Mouse (Mus musculus): ENCODE measurements around the gene Lrp2.

The Lrp2 gene

GRCm38 (mm10) chr2:69500357-69500756, 85.5 kb downstream of the Lrp2 start:
- DNase-seq = no peak

DNA sequence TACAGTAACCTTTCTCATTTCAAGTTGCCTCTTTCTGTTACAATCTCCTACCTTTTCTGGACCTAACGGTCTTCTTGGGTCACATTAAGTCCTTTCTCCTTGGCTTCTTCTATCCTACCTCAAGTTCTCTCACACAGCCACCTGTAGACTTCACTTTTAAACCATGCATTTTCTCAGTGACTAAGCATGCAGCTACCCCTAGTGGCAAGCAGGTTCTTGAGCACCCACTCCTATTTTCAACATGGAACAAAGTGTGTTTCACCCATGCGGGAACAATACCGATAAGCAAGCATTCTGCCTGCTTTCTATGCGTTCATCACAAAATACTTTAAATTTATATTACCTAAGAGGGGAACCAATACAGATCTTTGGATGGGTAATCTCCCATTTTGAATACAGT, 92.7 kb downstream of the Lrp2 start:
- DNase-seq = no peak

- DNase-seq = no peak
Observed at GRCm38 (mm10) chr2:69480965-69481364, 104.9 kb downstream of the Lrp2 start.

DNA sequence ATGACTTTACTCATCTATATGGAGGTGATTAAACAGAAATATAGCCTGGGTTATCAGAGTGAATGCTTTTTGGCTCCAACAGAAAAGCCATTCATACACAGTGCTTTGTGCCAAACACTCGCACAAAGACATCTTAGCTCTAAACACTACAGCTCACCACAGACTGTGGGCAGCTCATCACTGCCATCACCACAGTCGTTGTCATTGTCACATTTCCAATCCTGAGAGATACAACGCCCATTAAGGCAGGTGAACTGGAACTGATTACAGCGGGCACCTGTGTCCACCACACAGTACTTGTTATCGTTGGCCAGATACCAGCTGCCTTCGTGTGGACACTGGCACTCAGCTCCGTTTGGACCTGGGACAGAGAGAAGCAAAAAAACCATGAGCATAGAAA, 106.0 kb downstream of the Lrp2 start:
- no peak for DNase-seq

GRCm38 (mm10) chr2:69476901-69477300, 109.0 kb downstream of the Lrp2 start:
- DNase-seq = peak in 1 of 2 experiments; percentile 5

- DNase-seq = no peak
Observed at GRCm38 (mm10) chr2:69475177-69475576, 110.7 kb downstream of the Lrp2 start.

DNA sequence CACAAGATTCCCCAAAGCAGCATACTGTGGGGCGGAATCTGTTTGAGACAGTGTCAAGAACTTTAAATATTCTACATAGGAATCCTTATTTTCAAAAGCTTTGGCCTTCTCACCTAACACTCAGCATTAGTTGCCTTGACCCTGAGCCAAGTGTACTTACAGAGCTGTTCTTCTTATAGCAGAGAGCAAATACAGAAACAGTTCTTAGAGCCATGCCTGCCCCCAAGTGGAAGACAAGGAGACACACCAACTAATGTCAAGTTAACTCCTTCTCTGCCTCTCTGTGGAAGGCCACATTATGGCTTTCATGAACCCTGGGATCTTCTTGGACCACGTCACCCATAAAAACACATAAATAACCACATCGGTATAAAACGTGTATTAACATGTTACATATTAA, 114.0 kb downstream of the Lrp2 start:
- no peak for DNase-seq

GRCm38 (mm10) chr2:69463609-69464008, 122.3 kb downstream of the Lrp2 start:
- no peak for DNase-seq

DNA sequence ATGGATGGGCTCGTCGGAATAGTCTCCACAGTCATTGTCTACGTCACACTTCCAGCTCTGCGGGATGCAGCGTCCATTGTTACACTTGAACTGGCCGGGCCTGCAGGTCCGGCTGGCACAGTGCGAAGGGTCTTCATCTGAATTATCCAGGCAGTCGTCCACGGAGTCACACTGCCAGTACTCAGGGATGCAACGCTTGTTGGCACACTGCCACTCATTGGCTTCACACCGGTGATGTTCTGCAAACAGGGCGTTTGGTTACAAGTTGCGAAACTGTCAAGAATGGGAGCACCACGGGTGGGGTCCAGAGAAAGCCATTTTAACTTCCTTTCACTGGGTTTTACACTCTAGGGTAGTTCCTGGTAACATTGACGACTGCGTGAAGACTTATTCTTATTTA, 126.4 kb downstream of the Lrp2 start:
- DNase-seq = peak in 1 of 2 experiments; percentile 32

DNA sequence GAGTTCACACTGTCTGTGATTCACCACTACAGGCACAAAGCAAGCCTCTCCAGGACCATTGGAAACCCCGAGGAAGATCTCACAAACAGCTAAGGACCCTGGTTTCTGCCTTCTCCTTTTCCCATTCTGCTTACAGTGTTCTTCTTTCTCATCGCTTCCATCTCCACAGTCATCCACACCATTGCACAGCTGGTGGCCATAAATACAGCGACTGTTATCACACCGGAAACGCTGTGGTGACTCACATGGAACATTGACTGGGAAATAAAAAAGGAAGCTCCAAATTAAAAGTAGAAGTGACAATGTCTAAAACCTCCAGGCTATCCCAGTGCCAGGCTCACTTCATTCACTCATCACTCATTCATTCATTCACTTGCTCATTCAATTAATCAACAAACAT, 134.7 kb downstream of the Lrp2 start:
- DNase-seq = no peak

- no peak for DNase-seq
Observed at GRCm38 (mm10) chr2:69448581-69448980, 137.3 kb downstream of the Lrp2 start.

GRCm38 (mm10) chr2:69445896-69446472, 139.9 kb downstream of the Lrp2 start:
- no peak for DNase-seq

- no peak for DNase-seq
Observed at GRCm38 (mm10) chr2:69441656-69442055, 144.2 kb downstream of the Lrp2 start.

- DNase-seq = peak; percentile 70 to 87
Observed at GRCm38 (mm10) chr2:69428116-69428515, 157.7 kb downstream of the Lrp2 start.

GRCm38 (mm10) chr2:69427141-69427540, 158.7 kb downstream of the Lrp2 start:
- DNase-seq = no peak

GRCm38 (mm10) chr2:69426081-69426480, 159.8 kb downstream of the Lrp2 start:
- no peak for DNase-seq

DNA sequence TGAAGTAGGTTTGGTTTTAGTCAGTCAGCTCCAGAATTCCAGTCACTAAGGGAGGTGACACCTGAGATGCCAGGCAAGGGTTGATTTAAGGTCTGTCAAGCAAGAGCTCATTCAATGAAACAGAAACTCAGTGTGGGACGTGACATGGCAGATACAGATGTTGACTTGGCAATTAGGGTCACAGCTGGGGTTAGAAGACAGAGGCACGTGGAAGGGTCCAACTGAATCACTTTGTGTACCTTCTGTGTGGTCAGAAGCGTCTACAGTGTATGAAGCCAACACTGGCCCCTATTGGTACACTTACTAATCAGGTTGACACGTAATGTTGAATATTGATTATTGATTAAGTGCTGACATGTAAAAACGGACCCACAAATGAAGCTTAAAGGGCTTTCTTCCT, 161.0 kb downstream of the Lrp2 start:
- no peak for DNase-seq

- DNase-seq = no peak
Observed at GRCm38 (mm10) chr2:69418294-69418881, 167.5 kb downstream of the Lrp2 start.

DNA sequence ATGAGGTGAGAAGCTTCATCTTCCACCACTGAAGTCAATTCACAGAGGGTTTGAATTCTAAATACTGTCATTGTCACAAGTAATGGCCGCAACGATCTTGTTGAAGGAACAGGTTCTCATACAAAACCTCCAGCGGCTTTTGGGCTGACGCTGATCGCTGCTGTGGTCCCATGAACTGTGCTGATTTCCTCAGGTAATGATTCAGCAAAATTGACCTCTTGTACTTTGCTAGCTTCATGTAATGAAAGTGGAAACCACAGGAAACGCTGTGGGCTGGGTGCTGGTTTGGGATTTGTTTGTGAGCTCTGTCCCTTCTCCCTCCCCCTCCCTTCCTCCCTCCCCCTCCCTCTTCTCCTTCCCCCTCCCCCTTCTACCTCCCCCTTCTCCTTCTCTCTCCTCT, 170.8 kb downstream of the Lrp2 start:
- DNase-seq = no peak

- DNase-seq = no peak
Observed at GRCm38 (mm10) chr2:69414539-69414938, 171.3 kb downstream of the Lrp2 start.

GRCm38 (mm10) chr2:69405692-69406091, 180.2 kb downstream of the Lrp2 start:
- DNase-seq = no peak

- no peak for DNase-seq
Observed at GRCm38 (mm10) chr2:69402309-69402708, 183.6 kb downstream of the Lrp2 start.

GRCm38 (mm10) chr2:69401891-69402290, 184.0 kb downstream of the Lrp2 start:
- DNase-seq = no peak

GRCm38 (mm10) chr2:69400866-69401604, 184.8 kb downstream of the Lrp2 start:
- DNase-seq = no peak

All from cerebellum, postnatal 25 days (tissue).